Mouse (Mus musculus) stomach, postnatal 0 days (tissue): ENCODE data around the gene Glt28d2. TPM values are rescaled to one million over a fixed set of nuclear protein-coding genes. Genes with fewer than 3 reads are reported as not detected.

Experiments used
- ATAC-seq: fragments of 200-750 bp; cut with Nextera tagmentation; 2 replicates; pipeline ENCODE4 v1.8.0; 2017; ENCODE audit not compliant: low FRiP score, low TSS enrichment
- DNase-seq: peaks from one replicate; pipeline ENCODE4 v3.0.0-alpha.2; 2016; ENCODE audit warnings: low spot score
- H3K27ac ChIP-seq: fragments of 300-500 bp; sonication (generic); replicated peaks from 2 replicates; pipeline ENCODE4 v1.5.1; 2014; ENCODE audit warnings: mild to moderate bottlenecking, control low read depth
- H3K27me3 ChIP-seq: fragments of 300-500 bp; sonication (generic); 2 replicates; pipeline ENCODE4 v1.6.1; 2014; ENCODE audit warnings: low read length; ENCODE audit not compliant: control insufficient read depth, insufficient read depth
- H3K36me3 ChIP-seq: fragments of 300-500 bp; sonication (generic); 2 replicates; pipeline ENCODE4 v1.6.1; 2014; ENCODE audit warnings: low read length, mixed read lengths; ENCODE audit not compliant: control insufficient read depth, insufficient read depth
- H3K4me1 ChIP-seq: fragments of 300-500 bp; sonication (generic); replicated peaks from 2 replicates; pipeline ENCODE4 v1.6.1; 2014; ENCODE audit warnings: antibody characterized with exemption; ENCODE audit not compliant: control insufficient read depth, insufficient read depth
- H3K4me2 ChIP-seq: fragments of 300-500 bp; sonication (generic); replicated peaks from 2 replicates; pipeline ENCODE4 v1.6.1; 2014; ENCODE audit warnings: low read depth, mild to moderate bottlenecking, control low read depth, moderate library complexity
- H3K4me3 ChIP-seq: fragments of 300-500 bp; sonication (generic); 2 replicates; pipeline ENCODE4 v1.5.1; 2014; ENCODE audit warnings: low read depth, low read length, control low read depth
- H3K9ac ChIP-seq: fragments of 300-500 bp; sonication (generic); 2 replicates; pipeline ENCODE4 v1.6.1; 2014; ENCODE audit warnings: mild to moderate bottlenecking, low read length, control low read depth, mixed read lengths
- H3K9me3 ChIP-seq: fragments of 300-500 bp; sonication (generic); 2 replicates; pipeline ENCODE4 v1.6.1; 2016; ENCODE audit warnings: low read length; ENCODE audit not compliant: control insufficient read depth
- CTCF ChIP-seq: IDR thresholded peaks from 2 replicates; pipeline ENCODE4 v1.5.1; 2016; ENCODE audit warnings: antibody characterized with exemption, low read depth, mild to moderate bottlenecking, moderate library complexity
- EP300 ChIP-seq: optimal IDR thresholded peaks from 2 replicates; pipeline ENCODE3; 2016; ENCODE audit warnings: antibody characterized with exemption
- WGBS: fragments of 180-500 bp; shearing (Covaris S2); extraction: QIAGEN DNeasy Blood & Tissue Kit; methylation state at CpG from one replicate; pipeline ENCODE4 v1.1.7; 2014; 5-methylcytosine and 5-hydroxymethylcytosine counted together
- polyA plus RNA-seq: library from polyadenylated mRNA; unstranded; fragments of >200 nt; fragmentation: Nextera tagmentation; extraction: Ambion mirVana; gene quantifications from 2 replicates; pipeline ENCODE4 v1.2.1, GENCODE M21; 2015

The Glt28d2 gene
- polyA plus RNA-seq, 1 experiment from 2014 or later, result 6.5 TPM

DNA sequence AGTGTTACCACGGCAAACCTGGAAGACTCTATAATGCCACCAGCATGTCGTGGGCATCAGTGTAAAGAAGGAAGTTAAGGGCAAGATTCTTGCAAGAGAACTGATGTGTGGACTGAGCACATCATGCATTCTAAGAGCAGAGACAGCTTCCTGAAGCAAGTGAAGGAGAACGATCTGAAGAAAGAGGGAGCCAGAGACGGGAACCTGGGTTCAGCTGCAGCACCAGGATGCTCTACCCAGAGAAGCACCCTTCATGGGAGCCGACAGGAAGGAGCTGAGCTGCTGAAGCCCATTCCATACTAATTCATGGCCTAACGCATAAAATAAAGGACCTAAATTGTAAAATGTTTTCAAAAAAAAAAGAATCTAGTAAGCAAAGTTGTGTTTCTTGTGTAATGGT lies 27.5 kb upstream of the Glt28d2 start:
- no peak for TF ChIP-seq EP300
- TF ChIP-seq CTCF, result no peak
- no peaks in the 10 kb centered on the region for H3K9me3 ChIP-seq
- ATAC-seq, result no peak
- no peak for DNase-seq
- no peaks in the 10 kb centered on the region for H3K27me3 ChIP-seq
- H3K27ac ChIP-seq, result no peak overlapping the region
- H3K9ac ChIP-seq, result no peak overlapping the region
- WGBS, result 91% methylated on average over 6 of the region's 6 CpGs
- no peak overlapping the region for H3K4me3 ChIP-seq
- H3K4me2 ChIP-seq, result no peak overlapping the region
- H3K4me1 ChIP-seq, result no peaks in the 10 kb centered on the region
- no peaks in the 10 kb centered on the region for H3K36me3 ChIP-seq

GRCm38 (mm10) chr3:85907136-85907535 lies 19.8 kb upstream of the Glt28d2 start:
- DNase-seq (no peak), ATAC-seq (no peak)
- H3K4me3 ChIP-seq, result no peak overlapping the region
- 86% methylated on average over 7 of the region's 7 CpGs for WGBS
- no peak overlapping the region for H3K4me2 ChIP-seq
- no peaks in the 10 kb centered on the region for H3K36me3 ChIP-seq
- H3K27ac ChIP-seq, result no peak overlapping the region
- no peaks in the 10 kb centered on the region for H3K4me1 ChIP-seq
- no peaks in the 10 kb centered on the region for H3K27me3 ChIP-seq
- H3K9me3 ChIP-seq, result no peaks in the 10 kb centered on the region
- H3K9ac ChIP-seq, result no peak overlapping the region
- no peak for TF ChIP-seq CTCF
- TF ChIP-seq EP300, result no peak

- ATAC-seq (no peak), DNase-seq (no peak)
- Histone ChIP-seq H3K9me3 (no peaks in the 10 kb centered on the region), H3K27ac (no peak overlapping the region), H3K4me1 (no peaks in the 10 kb centered on the region), H3K4me2 (no peak overlapping the region), H3K4me3 (no peak overlapping the region), H3K27me3 (no peaks in the 10 kb centered on the region), H3K36me3 (no peaks in the 10 kb centered on the region), H3K9ac (no peak overlapping the region)
- no peak for TF ChIP-seq EP300
- TF ChIP-seq CTCF, result no peak
These were observed 17.1 kb upstream of the Glt28d2 start for GRCm38 (mm10) chr3:85904371-85904770.

DNA sequence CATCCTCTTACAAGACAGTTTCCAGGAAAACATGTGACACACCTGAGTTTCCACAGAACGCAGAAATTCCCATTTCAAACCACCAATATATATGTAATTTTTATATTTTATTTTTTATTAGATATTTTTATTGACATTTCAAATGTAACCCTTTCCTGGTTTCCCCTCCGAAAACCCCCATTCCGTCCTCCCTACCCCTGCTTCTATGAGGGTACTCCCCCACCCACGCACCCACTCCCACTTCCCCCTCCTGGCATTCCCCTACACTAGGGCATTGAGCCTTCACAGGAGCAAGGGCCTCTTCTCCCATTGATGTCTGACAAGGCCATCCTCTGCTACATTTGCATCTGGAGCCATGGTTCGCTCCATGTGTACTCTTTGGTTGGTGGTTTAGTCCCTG lies 7.7 kb upstream of the Glt28d2 start:
- Histone ChIP-seq H3K36me3 (no peaks in the 10 kb centered on the region), H3K4me1 (no peaks in the 10 kb centered on the region), H3K27ac (no peak overlapping the region), H3K27me3 (no peaks in the 10 kb centered on the region), H3K4me3 (no peak overlapping the region), H3K9me3 (no peaks in the 10 kb centered on the region), H3K9ac (no peak overlapping the region), H3K4me2 (no peak overlapping the region)
- TF ChIP-seq CTCF (no peak), EP300 (no peak)
- DNase-seq (no peak), ATAC-seq (no peak)
- WGBS, result 91% methylated on average over 5 of the region's 5 CpGs

GRCm38 (mm10) chr3:85891571-85891970 lies 4.3 kb upstream of the Glt28d2 start:
- 42% methylated on average over 1 of the region's 1 CpGs for WGBS
- no peak overlapping the region for H3K4me3 ChIP-seq
- H3K4me2 ChIP-seq, result no peak overlapping the region
- ATAC-seq (no peak), DNase-seq (peak; percentile 39)
- TF ChIP-seq EP300 (no peak), CTCF (0 out of 2 replicates have a peak, but pooled peaks have one; percentile 22)
- H3K27me3 ChIP-seq, result no peaks in the 10 kb centered on the region
- H3K27ac ChIP-seq, result no peak overlapping the region
- no peaks in the 10 kb centered on the region for H3K36me3 ChIP-seq
- no peaks in the 10 kb centered on the region for H3K9me3 ChIP-seq
- no peaks in the 10 kb centered on the region for H3K4me1 ChIP-seq
- H3K9ac ChIP-seq, result no peak overlapping the region

DNA sequence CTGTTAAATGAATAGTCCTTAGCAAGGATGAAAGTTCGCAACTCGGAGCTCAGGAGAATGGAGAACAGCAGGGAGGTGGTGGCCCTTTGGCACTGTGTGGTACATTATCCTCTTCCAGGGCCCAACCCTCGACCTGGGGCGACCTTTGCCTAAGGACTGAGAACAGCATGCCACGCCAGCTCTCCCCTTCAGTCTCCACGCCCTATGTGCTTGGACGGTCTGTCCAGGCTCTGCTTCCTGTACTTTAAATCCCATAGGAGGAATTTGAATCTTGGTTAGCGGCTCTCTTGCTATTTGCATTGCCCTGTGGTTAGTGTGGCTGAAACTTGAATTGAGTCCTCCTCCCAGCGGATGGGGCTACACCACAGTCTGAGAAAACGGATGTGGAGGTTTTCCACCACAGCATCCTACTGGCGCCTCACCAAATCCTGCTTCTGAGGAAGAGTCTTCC lies 930 bp upstream of the Glt28d2 start:
- TF ChIP-seq EP300 (no peak), CTCF (no peak)
- Histone ChIP-seq H3K9ac (peak overlapping the region; percentile 27), H3K4me2 (peak overlapping the region; percentile 62), H3K36me3 (no peaks in the 10 kb centered on the region), H3K4me3 (peak overlapping the region; percentile 61), H3K9me3 (no peaks in the 10 kb centered on the region), H3K27me3 (no peaks in the 10 kb centered on the region), H3K27ac (peak overlapping the region; percentile 42), H3K4me1 (no peaks in the 10 kb centered on the region)
- ATAC-seq, result peak; percentile 36; the same call in 1 of the 2 replicates
- WGBS, result 17% methylated on average over 11 of the region's 11 CpGs
- DNase-seq, result peak; percentile 64
